Comparison of ENCODE assay signal across 8 mouse cellular contexts in the genomic region with DNA sequence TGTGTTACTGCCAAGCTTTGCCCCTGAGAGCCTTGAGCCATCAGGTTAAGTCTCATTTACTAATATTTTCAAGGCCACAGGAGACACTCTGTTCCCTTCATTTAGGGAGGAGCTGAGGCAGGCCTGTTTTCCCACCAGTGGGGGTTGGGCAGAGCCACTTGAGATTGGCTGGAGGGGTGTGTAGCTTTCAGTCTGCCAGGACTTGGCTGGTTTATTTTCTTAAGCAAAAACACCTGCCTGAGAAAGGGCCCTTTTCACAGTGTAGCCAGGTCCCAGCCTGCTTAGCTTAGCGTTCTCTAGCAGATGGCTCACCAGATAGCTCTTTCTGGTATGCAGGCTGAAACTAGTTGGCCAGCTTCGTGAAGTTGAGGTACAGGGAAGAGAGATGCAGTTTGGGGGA. TPM values are rescaled to one million over a fixed set of nuclear protein-coding genes. Genes with fewer than 3 reads are reported as not detected.
DNase-seq lines count a peak whose midpoint lies in the region; ATAC-seq and TF ChIP-seq lines count a peak whose summit lies in the region.

No protein-coding gene starts in this region.

- no peaks in the 10 kb centered on the region for H3K9me3 ChIP-seq in G1E (replicated peaks)
- H3K9me3 ChIP-seq in heart, embryonic 11.5 days (replicated peaks; ENCODE audit: control insufficient read depth, low read length), result no peaks in the 10 kb centered on the region
- no peaks in the 10 kb centered on the region for H3K9me3 ChIP-seq in stomach, embryonic 14.5 days (ENCODE audit: control insufficient read depth, low read depth, low read length)
- H3K9me3 ChIP-seq in midbrain, embryonic 14.5 days (ENCODE audit: control insufficient read depth, low read length), result no peaks in the 10 kb centered on the region

- peaks cover 61% of the 10 kb centered on the region for H3K4me1 ChIP-seq in G1E (ENCODE audit: insufficient read depth, low read depth, low read length)
- H3K4me1 ChIP-seq in heart, embryonic 11.5 days (ENCODE audit: control insufficient read depth, insufficient read depth, low read length), result peaks cover 43% of the 10 kb centered on the region
- peaks cover 60% of the 10 kb centered on the region for H3K4me1 ChIP-seq in stomach, embryonic 14.5 days (ENCODE audit: control insufficient read depth, insufficient read depth, low read length)
- H3K4me1 ChIP-seq in midbrain, embryonic 14.5 days (ENCODE audit: control insufficient read depth, insufficient read depth, low read length), result peaks cover 1% of the 10 kb centered on the region; the same call in 1 of the 2 replicates

- no peak for DNase-seq in G1E (ENCODE audit: low spot score)
- peak; percentile 71 for DNase-seq in adrenal gland, postnatal 25 days
- DNase-seq in kidney, postnatal 14 days, result peak; percentile 72
- DNase-seq in retina, embryonic 14.5 days (ENCODE audit: low spot score), result no peak
- no peak for DNase-seq in midbrain, embryonic 14.5 days

- 38% methylated on average over 2 of the region's 2 CpGs for WGBS in heart, embryonic 11.5 days (ENCODE audit: insufficient replicate concordance)
- WGBS in stomach, embryonic 14.5 days, result 19% methylated on average over 2 of the region's 2 CpGs
- 85% methylated on average over 2 of the region's 2 CpGs for WGBS in midbrain, embryonic 14.5 days

- no peaks in the 10 kb centered on the region; the same call in 1 of the 2 replicates for H3K27me3 ChIP-seq in G1E (ENCODE audit: insufficient read depth, low read length)
- H3K27me3 ChIP-seq in heart, embryonic 11.5 days (ENCODE audit: control insufficient read depth, insufficient read depth, low read length), result no peaks in the 10 kb centered on the region
- no peaks in the 10 kb centered on the region for H3K27me3 ChIP-seq in stomach, embryonic 14.5 days (ENCODE audit: control insufficient read depth, insufficient read depth, low read length)
- peaks cover 12% of the 10 kb centered on the region; the same call in 1 of the 2 replicates for H3K27me3 ChIP-seq in midbrain, embryonic 14.5 days (ENCODE audit: control insufficient read depth, insufficient read depth, low read length)

- no peak overlapping the region for H3K4me3 ChIP-seq in G1E (ENCODE audit: low read depth, low read length)
- no peak overlapping the region for H3K4me3 ChIP-seq in heart, embryonic 11.5 days (ENCODE audit: low read depth, low read length)
- no peak overlapping the region for H3K4me3 ChIP-seq in stomach, embryonic 14.5 days (ENCODE audit: low read depth, low read length)
- no peak overlapping the region for H3K4me3 ChIP-seq in midbrain, embryonic 14.5 days (replicated peaks; ENCODE audit: low read depth, low read length)

- H3K9ac ChIP-seq in heart, embryonic 11.5 days (ENCODE audit: low read depth, low read length), result no peak overlapping the region
- no peak overlapping the region for H3K9ac ChIP-seq in stomach, embryonic 14.5 days (replicated peaks; ENCODE audit: low read depth, low read length)
- no peak overlapping the region for H3K9ac ChIP-seq in midbrain, embryonic 14.5 days (replicated peaks; ENCODE audit: low read length)

- H3K4me2 ChIP-seq in heart, embryonic 11.5 days, result 0 out of 2 replicates have a peak overlapping the region, but pooled peaks have one; percentile 21
- H3K4me2 ChIP-seq in stomach, embryonic 14.5 days (replicated peaks; ENCODE audit: low read depth, low read length), result 0 out of 2 replicates have a peak overlapping the region, but pooled peaks have one; percentile 16
- H3K4me2 ChIP-seq in midbrain, embryonic 14.5 days (ENCODE audit: low read length), result no peak overlapping the region

- H3K27ac ChIP-seq in heart, embryonic 11.5 days (ENCODE audit: low read depth, low read length), result no peak overlapping the region
- H3K27ac ChIP-seq in stomach, embryonic 14.5 days (ENCODE audit: low read length), result peak overlapping the region; percentile 89; the same call in 1 of the 2 replicates
- no peak overlapping the region for H3K27ac ChIP-seq in midbrain, embryonic 14.5 days (replicated peaks; ENCODE audit: low read depth, low read length)

- no peak for TF ChIP-seq CTCF in G1E (IDR thresholded peaks at IDR 0.05; ENCODE audit: low read depth, low read length)

- ATAC-seq in G1E (ENCODE audit: extremely low read depth, insufficient number of reproducible peaks, low FRiP score, poor library complexity, severe bottlenecking), result 0 out of 2 replicates have a peak, but pooled peaks have one; percentile 11
- ATAC-seq in heart, embryonic 11.5 days (replicated peaks; ENCODE audit: insufficient number of reproducible peaks, low FRiP score, low TSS enrichment), result no peak
- ATAC-seq in stomach, embryonic 14.5 days (ENCODE audit: insufficient number of reproducible peaks, insufficient read depth, low FRiP score, low read depth), result 0 out of 2 replicates have a peak, but pooled peaks have one; percentile 15
- ATAC-seq in inflammation-experienced regulatory T-cells, adult 6 months, result no peak
- no peak for ATAC-seq in midbrain, embryonic 14.5 days (ENCODE audit: low FRiP score, low TSS enrichment)

- H3K36me3 ChIP-seq in G1E (replicated peaks), result peaks cover 77% of the 10 kb centered on the region
- no peaks in the 10 kb centered on the region; the same call in 1 of the 2 replicates for H3K36me3 ChIP-seq in heart, embryonic 11.5 days (ENCODE audit: control insufficient read depth, insufficient read depth, low read length)
- H3K36me3 ChIP-seq in stomach, embryonic 14.5 days (ENCODE audit: control insufficient read depth, insufficient read depth, low read length), result peaks cover 3% of the 10 kb centered on the region; the same call in 1 of the 2 replicates
- no peaks in the 10 kb centered on the region for H3K36me3 ChIP-seq in midbrain, embryonic 14.5 days (ENCODE audit: control insufficient read depth, insufficient read depth, low read length)

RNA-seq across cellular contexts. Expression of a gene that starts 5.6 kb away (rescaled TPM):
- total RNA-seq in G1E (2014; fragmentation: Nextera tagmentation) (19.3 and 27.3 TPM in 2 replicates), G1E (2017) (56.9 and 63.3 TPM in 2 replicates)
- polyA plus RNA-seq in G1E (2012), result 5.6 and 7.3 TPM in 2 replicates
- 390 and 445 TPM in 2 replicates for total RNA-seq in adrenal gland, postnatal 25 days (2021)
- 386 and 425 TPM in 2 replicates for polyA plus RNA-seq in heart, embryonic 11.5 days (2014; fragmentation: Nextera tagmentation; extraction: Ambion mirVana)
- polyA plus RNA-seq in stomach, embryonic 14.5 days (2014; fragmentation: Nextera tagmentation; extraction: Ambion mirVana), result 902 and 935 TPM in 2 replicates
- polyA plus RNA-seq in inflammation-experienced regulatory T-cells, adult 6 months (2017; shearing (Covaris generic)), result 100 to 1,000 TPM; 114 to 717 (median 120) TPM
- polyA plus RNA-seq in midbrain, embryonic 14.5 days (2014; fragmentation: Nextera tagmentation; extraction: Ambion mirVana), result 48.8 and 105 TPM in 2 replicates

Comparison
In these comparisons a context has a peak if more than half of its experiments do, and no peak if none do; other contexts are left out.
1. ATAC-seq: peak in G1E (single experiment) and stomach, embryonic 14.5 days (single experiment); none in heart, embryonic 11.5 days (single experiment), inflammation-experienced regulatory T-cells, adult 6 months (single experiment) and midbrain, embryonic 14.5 days (single experiment).
2. DNase-seq: peak in adrenal gland, postnatal 25 days (single experiment) and kidney, postnatal 14 days (single experiment); none in G1E (single experiment), retina, embryonic 14.5 days (single experiment) and midbrain, embryonic 14.5 days (single experiment).